ENCODE assay signal across 20 mouse cellular contexts in genomic region chr5:114087875-114088480, GRCm38 (mm10). TPM values are rescaled to one million over a fixed set of nuclear protein-coding genes. Genes with fewer than 3 reads are reported as not detected.
DNase-seq lines count a peak whose midpoint lies in the region; TF ChIP-seq lines count a peak whose summit lies in the region.
"Had no signal": no experiment of that assay in that cellular context is flagged by ENCODE, and none has a peak within 500 bp of the region (broad histone marks: within the 10 kb centered on the region; RNA-seq: fewer than 3 reads in every experiment).

No protein-coding gene starts in this region.

- TF ChIP-seq CTCF in layer of hippocampus, adult 2 months (conservative IDR thresholded peaks at IDR 0.05), result no peak

- H3K4me3 ChIP-seq in layer of hippocampus, adult 2 months, result peak overlapping the region; percentile 10; the same call in 1 of the 2 replicates
- H3K4me3 ChIP-seq in limb, embryonic 10.5 days, result no peak overlapping the region
- H3K4me3 ChIP-seq: limb, embryonic 13.5 days; liver, embryonic 15.5 days; neural tube, embryonic 13.5 days had no signal

- 82% methylated on average over 12 of the region's 12 CpGs for WGBS in limb, embryonic 10.5 days

- peaks cover 11% of the 10 kb centered on the region for H3K4me1 ChIP-seq in limb, embryonic 10.5 days
- H3K4me1 ChIP-seq: liver, embryonic 15.5 days had no signal

- peaks cover 7% of the 10 kb centered on the region; the same call in 1 of the 2 replicates for H3K27me3 ChIP-seq in limb, embryonic 10.5 days (ENCODE audit: low read depth, poor library complexity, severe bottlenecking)
- H3K27me3 ChIP-seq: neural tube, embryonic 13.5 days had no signal

- peak overlapping the region; percentile 37; the same call in 1 of the 2 replicates for H3K27ac ChIP-seq in layer of hippocampus, adult 2 months
- no peak overlapping the region for H3K27ac ChIP-seq in limb, embryonic 10.5 days
- H3K27ac ChIP-seq: hindbrain, embryonic 14.5 days; kidney, postnatal 0 days; limb, embryonic 13.5 days; liver, embryonic 15.5 days; neural tube, embryonic 13.5 days had no signal

- no peak for DNase-seq in layer of hippocampus, adult 2 months (ENCODE audit: low spot score in 2 of 2)
- no peak for DNase-seq in layer of hippocampus, postnatal 10 days (ENCODE audit: low spot score in 2 of 2)
- DNase-seq in brain, adult 2 months (ENCODE audit: low read depth, low spot score), result peak; percentile 86
- peak; percentile 60 to 63 for DNase-seq in cerebellum, postnatal 14 days
- peak; percentile 54 for DNase-seq in retina, postnatal 1 day
- no peak for DNase-seq in thymus, postnatal 0 days (ENCODE audit: low spot score)
- no peak for DNase-seq in limb, embryonic 10.5 days (ENCODE audit: low spot score)
- DNase-seq in lung, adult 18-20 months, result no peak
- DNase-seq: adrenal gland, adult 2 months; heart, adult 11 months; layer of hippocampus, adult 9-11 months; lung, postnatal 14 days; thymus, adult 2 months had no signal

- H3K36me3 ChIP-seq in limb, embryonic 10.5 days, result no peaks in the 10 kb centered on the region
- H3K36me3 ChIP-seq: limb, embryonic 13.5 days; liver, embryonic 15.5 days had no signal

- no peaks in the 10 kb centered on the region for H3K9me3 ChIP-seq in limb, embryonic 10.5 days (replicated peaks)
- H3K9me3 ChIP-seq: limb, embryonic 13.5 days; liver, embryonic 15.5 days; neural tube, embryonic 13.5 days had no signal

RNA-seq across cellular contexts. Expression of gene Svop, which starts 3.4 kb away (rescaled TPM):
- total RNA-seq in layer of hippocampus, adult 2 months (2021), result 100 to 1,000 TPM; 170 to 182 TPM
- 100 to 1,000 TPM; 134 to 141 TPM for total RNA-seq in layer of hippocampus, postnatal 10 days (2021)
- polyA plus RNA-seq in thymus, postnatal 0 days (2015; fragmentation: Nextera tagmentation; extraction: Ambion mirVana), result not detected in 2 replicates
- 0.08 TPM in 1 of 2 replicates, not detected in the other for polyA plus RNA-seq in limb, embryonic 10.5 days (2016; fragmentation: Nextera tagmentation; extraction: Ambion mirVana)
- total RNA-seq: megakaryocyte-erythroid progenitor cell, adult 5-6 weeks; monocyte, adult 5-6 weeks had no signal
- polyA plus RNA-seq: liver, embryonic 15.5 days had no signal

RNA-seq across cellular contexts. Expression of gene Usp30, which starts 22.7 kb away (rescaled TPM):
- total RNA-seq in layer of hippocampus, adult 2 months (2021), result 10 to 100 TPM; 37.8 to 39.0 TPM
- total RNA-seq in layer of hippocampus, postnatal 10 days (2021), result 10 to 100 TPM; 25.3 to 32.8 TPM
- polyA plus RNA-seq in thymus, postnatal 0 days (2015; fragmentation: Nextera tagmentation; extraction: Ambion mirVana), result 7.4 and 8.8 TPM in 2 replicates
- polyA plus RNA-seq in limb, embryonic 10.5 days (2016; fragmentation: Nextera tagmentation; extraction: Ambion mirVana), result 12.7 and 15.5 TPM in 2 replicates

RNA-seq across cellular contexts. Expression of gene Alkbh2, which starts 40.0 kb away (rescaled TPM):
- total RNA-seq in layer of hippocampus, adult 2 months (2021), result 1 to 10 TPM; 4.8 to 5.1 TPM
- total RNA-seq in layer of hippocampus, postnatal 10 days (2021), result 1 to 10 TPM; 4.1 to 5.5 TPM
- polyA plus RNA-seq in thymus, postnatal 0 days (2015; fragmentation: Nextera tagmentation; extraction: Ambion mirVana), result 8.2 and 10.1 TPM in 2 replicates
- polyA plus RNA-seq in limb, embryonic 10.5 days (2016; fragmentation: Nextera tagmentation; extraction: Ambion mirVana), result 12.9 and 16.1 TPM in 2 replicates

RNA-seq across cellular contexts. Expression of gene Ung, which starts 42.2 kb away (rescaled TPM):
- total RNA-seq in layer of hippocampus, adult 2 months (2021), result 1 to 10 TPM; 2.4 to 2.5 TPM
- 1 to 10 TPM; 4.3 to 5.4 TPM for total RNA-seq in layer of hippocampus, postnatal 10 days (2021)
- polyA plus RNA-seq in thymus, postnatal 0 days (2015; fragmentation: Nextera tagmentation; extraction: Ambion mirVana), result 46.4 and 51.4 TPM in 2 replicates
- 81.3 and 91.8 TPM in 2 replicates for polyA plus RNA-seq in limb, embryonic 10.5 days (2016; fragmentation: Nextera tagmentation; extraction: Ambion mirVana)

RNA-seq across cellular contexts. Expression of gene Acacb, which starts 58.4 kb away (rescaled TPM):
- 1 to 10 TPM; 5.3 to 7.8 TPM for total RNA-seq in layer of hippocampus, adult 2 months (2021)
- total RNA-seq in layer of hippocampus, postnatal 10 days (2021), result 1 to 10 TPM; 4.9 to 5.5 TPM
- 0.80 and 1.1 TPM in 2 replicates for polyA plus RNA-seq in thymus, postnatal 0 days (2015; fragmentation: Nextera tagmentation; extraction: Ambion mirVana)
- 4.8 and 5.8 TPM in 2 replicates for polyA plus RNA-seq in limb, embryonic 10.5 days (2016; fragmentation: Nextera tagmentation; extraction: Ambion mirVana)

Comparison
In these comparisons a context has a peak if more than half of its experiments do, and no peak if none do; other contexts are left out.
1. DNase-seq: peak in brain, adult 2 months (single experiment), cerebellum, postnatal 14 days (2 of 2) and retina, postnatal 1 day (single experiment); none in layer of hippocampus, adult 2 months (0 of 2), layer of hippocampus, postnatal 10 days (0 of 2), thymus, postnatal 0 days (single experiment), limb, embryonic 10.5 days (single experiment) and lung, adult 18-20 months (0 of 2).